Mouse (Mus musculus) adrenal gland, postnatal 36 days (tissue): ENCODE measurements around the gene Nrgn. TPM values are rescaled to one million over a fixed set of nuclear protein-coding genes. Genes with fewer than 3 reads are reported as not detected.
A peak's percentile ranks its signal among the peaks of the same experiment; 100 is the strongest.

Experiments used
- DNase-seq, 2 experiments: peaks; one replicate each; pipeline ENCODE4 v3.0.0; 2021; ENCODE audit warnings: mixed read lengths in 1 of 2
- total RNA-seq, 2 experiments: library from RNA; stranded (reverse); gene quantifications; 2 replicates each; pipeline ENCODE4 v1.2.3; 2021

Gene Nrgn
- total RNA-seq, 2 experiments from 2014 or later: 1.2 to 3.8 TPM

- DNase-seq: no peak
Observed at GRCm38 (mm10) chr9:37554838-37555748, 2.4 kb upstream of the Nrgn start, which contains the start of gene Siae. TSS of gene Siae (plus strand) at chr9:37555698.

- DNase-seq: no peak
Observed at GRCm38 (mm10) chr9:37554279-37554678, 1.6 kb upstream of the Nrgn start.

GRCm38 (mm10) chr9:37551751-37552531 lies 763 bp downstream of the Nrgn start:
- no peak for DNase-seq

- DNase-seq: no peak
Observed at GRCm38 (mm10) chr9:37550435-37550834, 2.3 kb downstream of the Nrgn start.

- DNase-seq: no peak
Observed at GRCm38 (mm10) chr9:37546889-37547288, 5.8 kb downstream of the Nrgn start.

GRCm38 (mm10) chr9:37545847-37546452 lies 6.8 kb downstream of the Nrgn start:
- DNase-seq: no peak

- DNase-seq: no peak
Observed at GRCm38 (mm10) chr9:37545166-37545610, 7.5 kb downstream of the Nrgn start.

GRCm38 (mm10) chr9:37544447-37545165 lies 8.1 kb downstream of the Nrgn start:
- DNase-seq: peak; percentile 75 to 84

- no peak for DNase-seq
Observed at GRCm38 (mm10) chr9:37543869-37544440, 8.7 kb downstream of the Nrgn start.

- DNase-seq: no peak
Observed at GRCm38 (mm10) chr9:37541851-37542642, 10.7 kb downstream of the Nrgn start.

- DNase-seq: no peak
Observed at GRCm38 (mm10) chr9:37540701-37541575, 11.8 kb downstream of the Nrgn start.

- DNase-seq: no peak
Observed at GRCm38 (mm10) chr9:37540226-37540625, 12.5 kb downstream of the Nrgn start.

- no peak for DNase-seq
Observed at GRCm38 (mm10) chr9:37539170-37540025, 13.3 kb downstream of the Nrgn start, which contains the start of gene Vsig2. TSS of gene Vsig2 (plus strand) at chr9:37539255.

GRCm38 (mm10) chr9:37537658-37538250 lies 14.9 kb downstream of the Nrgn start:
- DNase-seq: peak in 1 of 2 experiments; percentile 24

- DNase-seq: peak; percentile 42 to 55
Observed at GRCm38 (mm10) chr9:37536851-37537250, 15.9 kb downstream of the Nrgn start.

GRCm38 (mm10) chr9:37530888-37531705 lies 21.6 kb downstream of the Nrgn start:
- DNase-seq: peak; percentile 60 to 74
